Mouse (Mus musculus): Measurements from ENCODE around the gene Por. TPM values are rescaled to one million over a fixed set of nuclear protein-coding genes. Genes with fewer than 3 reads are reported as not detected.

The Por gene
- polyA plus RNA-seq, 1 experiment from 2014 or later = 97.3 TPM

GRCm38 (mm10) chr5:135735741-135736140 is 65.9 kb downstream of the Por start:
- WGBS = 95% methylated on average over 13 of the region's 13 CpGs
- H3K4me3 ChIP-seq = no peak overlapping the region
- no peaks in the 10 kb centered on the region for H3K4me1 ChIP-seq
- no peaks in the 10 kb centered on the region; the same call in 1 of the 2 replicates for H3K9me3 ChIP-seq
- no peak overlapping the region for H3K27ac ChIP-seq (replicated peaks)
- H3K27me3 ChIP-seq (replicated peaks; ENCODE audit: low read depth, poor library complexity, severe bottlenecking) = no peaks in the 10 kb centered on the region
- H3K36me3 ChIP-seq (replicated peaks) = peaks cover 91% of the 10 kb centered on the region
- DNase-seq (ENCODE audit: low spot score) = no peak

GRCm38 (mm10) chr5:135736544-135736943 is 66.7 kb downstream of the Por start:
- DNase-seq (ENCODE audit: low spot score) = no peak
- 94% methylated on average over 16 of the region's 16 CpGs for WGBS
- H3K36me3 ChIP-seq (replicated peaks) = peaks cover 91% of the 10 kb centered on the region
- H3K9me3 ChIP-seq = no peaks in the 10 kb centered on the region; the same call in 1 of the 2 replicates
- H3K4me3 ChIP-seq = no peak overlapping the region
- H3K27ac ChIP-seq (replicated peaks) = no peak overlapping the region
- no peaks in the 10 kb centered on the region for H3K27me3 ChIP-seq (replicated peaks; ENCODE audit: low read depth, poor library complexity, severe bottlenecking)
- no peaks in the 10 kb centered on the region for H3K4me1 ChIP-seq

GRCm38 (mm10) chr5:135737154-135737553 is 67.3 kb downstream of the Por start:
- DNase-seq (ENCODE audit: low spot score) = no peak
- WGBS = 81% methylated on average over 7 of the region's 7 CpGs
- H3K4me3 ChIP-seq = no peak overlapping the region
- H3K27me3 ChIP-seq (replicated peaks; ENCODE audit: low read depth, poor library complexity, severe bottlenecking) = no peaks in the 10 kb centered on the region
- peaks cover 91% of the 10 kb centered on the region for H3K36me3 ChIP-seq (replicated peaks)
- 0 out of 2 replicates have a peak, but pooled peaks cover under 1% of the 10 kb centered on the region for H3K4me1 ChIP-seq
- H3K9me3 ChIP-seq = no peaks in the 10 kb centered on the region; the same call in 1 of the 2 replicates
- H3K27ac ChIP-seq (replicated peaks) = no peak overlapping the region

GRCm38 (mm10) chr5:135738266-135738665 is 68.4 kb downstream of the Por start:
- no peak for DNase-seq (ENCODE audit: low spot score)
- Histone ChIP-seq H3K4me1 (peaks cover 12% of the 10 kb centered on the region), H3K4me3 (no peak overlapping the region), H3K27ac (replicated peaks) (no peak overlapping the region), H3K36me3 (replicated peaks) (peaks cover 82% of the 10 kb centered on the region), H3K27me3 (replicated peaks; ENCODE audit: low read depth, poor library complexity, severe bottlenecking) (no peaks in the 10 kb centered on the region), H3K9me3 (no peaks in the 10 kb centered on the region; the same call in 1 of the 2 replicates)
- WGBS = 31% methylated on average over 6 of the region's 6 CpGs

- peak; percentile 44 for DNase-seq (ENCODE audit: low spot score)
- Histone ChIP-seq H3K4me3 (no peak overlapping the region), H3K4me1 (peaks cover 25% of the 10 kb centered on the region), H3K27ac (replicated peaks) (no peak overlapping the region), H3K27me3 (replicated peaks; ENCODE audit: low read depth, poor library complexity, severe bottlenecking) (peaks cover 13% of the 10 kb centered on the region; the same call in 1 of the 2 replicates), H3K9me3 (no peaks in the 10 kb centered on the region), H3K36me3 (replicated peaks) (peaks cover 43% of the 10 kb centered on the region)
- 58% methylated on average over 10 of the region's 10 CpGs for WGBS
Observed at GRCm38 (mm10) chr5:135742156-135742555, 72.3 kb downstream of the Por start.

- peak overlapping the region; percentile 74 for H3K27ac ChIP-seq (replicated peaks)
- DNase-seq (ENCODE audit: low spot score) = peak; percentile 72
- WGBS = 19% methylated on average over 18 of the region's 18 CpGs
Observed at GRCm38 (mm10) chr5:135742941-135743740, 73.3 kb downstream of the Por start.

GRCm38 (mm10) chr5:135743741-135744609 is 74.1 kb downstream of the Por start, which contains the start of gene Tmem120a:
TSS of gene Tmem120a (minus strand) at chr5:135744448.
- peaks cover 27% of the 10 kb centered on the region for H3K36me3 ChIP-seq (replicated peaks)
- peaks cover 9% of the 10 kb centered on the region; the same call in 1 of the 2 replicates for H3K9me3 ChIP-seq
- under 1% methylated on average over 60 of the region's 60 CpGs for WGBS
- peaks cover 25% of the 10 kb centered on the region for H3K4me1 ChIP-seq
- peak within 1 kb of the TSS; percentile 74 for H3K27ac ChIP-seq (replicated peaks)
- DNase-seq (ENCODE audit: low spot score) = peak; percentile 97
- peaks cover 13% of the 10 kb centered on the region; the same call in 1 of the 2 replicates for H3K27me3 ChIP-seq (replicated peaks; ENCODE audit: low read depth, poor library complexity, severe bottlenecking)
- peak within 1 kb of the TSS; percentile 81 for H3K4me3 ChIP-seq

More at GRCm38 (mm10) chr5:135742941-135743740, 73.3 kb downstream of the Por start:
- H3K4me3 ChIP-seq = peak overlapping the region; percentile 81
- peaks cover 13% of the 10 kb centered on the region; the same call in 1 of the 2 replicates for H3K27me3 ChIP-seq (replicated peaks; ENCODE audit: low read depth, poor library complexity, severe bottlenecking)
- H3K36me3 ChIP-seq (replicated peaks) = peaks cover 33% of the 10 kb centered on the region
- peaks cover 9% of the 10 kb centered on the region; the same call in 1 of the 2 replicates for H3K9me3 ChIP-seq
- H3K4me1 ChIP-seq = peaks cover 25% of the 10 kb centered on the region

GRCm38 (mm10) chr5:135744742-135745141 is 74.9 kb downstream of the Por start:
- peak overlapping the region; percentile 74 for H3K27ac ChIP-seq (replicated peaks)

GRCm38 (mm10) chr5:135751041-135751440 is 81.2 kb downstream of the Por start:
- peaks cover 9% of the 10 kb centered on the region; the same call in 1 of the 2 replicates for H3K9me3 ChIP-seq
- H3K4me1 ChIP-seq = no peaks in the 10 kb centered on the region
- no peak overlapping the region for H3K4me3 ChIP-seq
- 84% methylated on average over 1 of the region's 1 CpGs for WGBS
- H3K27ac ChIP-seq (replicated peaks) = no peak overlapping the region
- DNase-seq (ENCODE audit: low spot score) = no peak
- H3K36me3 ChIP-seq (replicated peaks) = no peaks in the 10 kb centered on the region
- H3K27me3 ChIP-seq (replicated peaks; ENCODE audit: low read depth, poor library complexity, severe bottlenecking) = 0 out of 2 replicates have a peak, but pooled peaks cover 1% of the 10 kb centered on the region

More at GRCm38 (mm10) chr5:135744742-135745141, 74.9 kb downstream of the Por start:
- no peak for DNase-seq (ENCODE audit: low spot score)
- Histone ChIP-seq H3K36me3 (replicated peaks) (peaks cover 23% of the 10 kb centered on the region), H3K4me3 (peak overlapping the region; percentile 81), H3K4me1 (peaks cover 25% of the 10 kb centered on the region), H3K9me3 (peaks cover 9% of the 10 kb centered on the region; the same call in 1 of the 2 replicates), H3K27me3 (replicated peaks; ENCODE audit: low read depth, poor library complexity, severe bottlenecking) (peaks cover 13% of the 10 kb centered on the region; the same call in 1 of the 2 replicates)
- WGBS = 11% methylated on average over 12 of the region's 12 CpGs

- WGBS = 82% methylated on average over 2 of the region's 2 CpGs
- Histone ChIP-seq H3K4me3 (no peak overlapping the region), H3K9me3 (peaks cover 9% of the 10 kb centered on the region; the same call in 1 of the 2 replicates), H3K27ac (replicated peaks) (no peak overlapping the region), H3K27me3 (replicated peaks; ENCODE audit: low read depth, poor library complexity, severe bottlenecking) (no peaks in the 10 kb centered on the region), H3K4me1 (no peaks in the 10 kb centered on the region), H3K36me3 (replicated peaks) (no peaks in the 10 kb centered on the region)
- no peak for DNase-seq (ENCODE audit: low spot score)
Observed at GRCm38 (mm10) chr5:135751595-135751994, 81.8 kb downstream of the Por start.

GRCm38 (mm10) chr5:135761881-135762280 is 92.0 kb downstream of the Por start:
- peaks cover 3% of the 10 kb centered on the region; the same call in 1 of the 2 replicates for H3K4me1 ChIP-seq
- DNase-seq (ENCODE audit: low spot score) = no peak
- H3K27ac ChIP-seq (replicated peaks) = no peak overlapping the region
- H3K9me3 ChIP-seq = no peaks in the 10 kb centered on the region
- H3K36me3 ChIP-seq (replicated peaks) = no peaks in the 10 kb centered on the region
- no peaks in the 10 kb centered on the region; the same call in 1 of the 2 replicates for H3K27me3 ChIP-seq (replicated peaks; ENCODE audit: low read depth, poor library complexity, severe bottlenecking)
- WGBS = 76% methylated on average over 3 of the region's 3 CpGs
- no peak overlapping the region for H3K4me3 ChIP-seq

- H3K4me1 ChIP-seq = peaks cover 3% of the 10 kb centered on the region; the same call in 1 of the 2 replicates
- no peaks in the 10 kb centered on the region for H3K9me3 ChIP-seq
- H3K27me3 ChIP-seq (replicated peaks; ENCODE audit: low read depth, poor library complexity, severe bottlenecking) = no peaks in the 10 kb centered on the region; the same call in 1 of the 2 replicates
- no peak overlapping the region for H3K4me3 ChIP-seq
- no peaks in the 10 kb centered on the region for H3K36me3 ChIP-seq (replicated peaks)
- peak; percentile 80 for DNase-seq (ENCODE audit: low spot score)
- no peak overlapping the region for H3K27ac ChIP-seq (replicated peaks)
- 2% methylated on average over 7 of the region's 7 CpGs for WGBS
Observed at GRCm38 (mm10) chr5:135763526-135763925, 93.7 kb downstream of the Por start.

Data from embryonic facial prominence, embryonic 10.5 days (tissue).